Mouse (Mus musculus): ENCODE results near the gene Krt90. TPM values are rescaled to one million over a fixed set of nuclear protein-coding genes. Genes with fewer than 3 reads are reported as not detected.
"Not testable (repeated sequence)": the region's sequence is repeated elsewhere in the genome, so short reads cannot be mapped to it uniquely, and the experiment has no call there.

Krt90 gene
- polyA plus RNA-seq, 1 experiment: not detected

DNA sequence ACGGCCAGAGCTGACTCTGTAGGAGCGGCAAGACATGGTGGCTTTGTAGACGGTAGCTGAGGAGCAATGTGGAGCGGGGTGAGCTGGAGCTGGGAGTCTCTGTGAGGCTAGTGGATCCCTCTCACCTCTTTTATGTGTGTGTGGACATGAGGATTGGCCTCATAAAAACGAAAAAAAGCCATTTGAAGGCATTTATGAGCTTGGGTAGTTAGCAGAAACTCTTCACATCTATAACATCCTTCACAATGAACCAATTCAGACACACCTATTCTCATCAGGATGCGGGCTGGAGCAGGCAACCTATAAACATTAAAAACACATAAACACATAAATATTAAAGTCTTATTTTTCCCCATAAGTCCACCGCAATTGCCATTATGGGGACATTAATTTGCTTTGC lies 30.0 kb downstream of the Krt90 start, which contains the start of gene Krt84:
Gene Krt84, minus strand, starts transcription at position 101 of the 400 bp plus-strand sequence.
- Histone ChIP-seq H3K27me3 (ENCODE audit: control insufficient read depth) (no peaks in the 10 kb centered on the region), H3K9me3 (ENCODE audit: control insufficient read depth, low read length) (no peaks in the 10 kb centered on the region), H3K4me1 (ENCODE audit: control insufficient read depth) (no peaks in the 10 kb centered on the region), H3K4me3 (replicated peaks) (no peak within 1 kb of the TSS), H3K36me3 (ENCODE audit: control insufficient read depth) (no peaks in the 10 kb centered on the region)
- no peak for TF ChIP-seq TAL1 (IDR thresholded peaks at IDR 0.05; ENCODE audit: low read length)
- no peak for TF ChIP-seq GATA1 (IDR thresholded peaks at IDR 0.05; ENCODE audit: low read length)

DNA sequence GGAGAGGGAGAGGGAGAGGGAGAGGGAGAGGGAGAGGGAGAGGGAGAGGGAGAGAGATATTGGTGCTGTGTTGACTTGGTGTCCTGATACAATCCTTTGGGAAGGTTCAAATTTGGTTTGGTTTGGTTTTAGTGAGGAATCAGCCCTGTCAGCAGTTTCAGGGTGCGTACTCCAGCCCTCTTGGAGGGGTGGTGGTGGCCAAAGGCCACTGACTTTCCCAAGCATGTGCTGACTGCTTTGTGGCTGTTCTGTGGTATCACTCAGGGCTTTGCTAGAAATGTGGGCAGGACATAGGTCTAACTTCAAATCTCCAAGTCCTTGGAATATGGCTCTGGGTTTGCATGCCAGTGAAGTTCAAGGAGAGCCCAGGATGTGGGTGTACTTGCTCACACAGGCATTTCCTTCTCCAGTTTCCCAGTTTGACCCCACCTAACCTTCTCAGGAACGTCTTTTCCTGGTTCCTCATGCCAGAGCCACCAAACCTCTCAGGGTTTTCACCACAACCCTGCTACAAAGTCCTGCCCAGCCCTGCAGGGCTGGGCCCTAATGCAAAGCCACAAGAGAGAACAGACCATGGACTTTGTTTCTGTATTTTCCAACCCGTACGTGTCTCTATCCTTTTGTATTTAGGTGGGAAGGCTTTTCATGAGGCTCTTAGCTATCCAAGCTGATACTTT lies 40.1 kb downstream of the Krt90 start:
- H3K36me3 ChIP-seq (ENCODE audit: control insufficient read depth): no peaks in the 10 kb centered on the region
- TF ChIP-seq GATA1 (IDR thresholded peaks at IDR 0.05; ENCODE audit: low read length): no peak
- no peak for TF ChIP-seq TAL1 (IDR thresholded peaks at IDR 0.05; ENCODE audit: low read length)
- no peaks in the 10 kb centered on the region for H3K9me3 ChIP-seq (ENCODE audit: control insufficient read depth, low read length)
- no peak overlapping the region for H3K4me3 ChIP-seq (replicated peaks)
- no peaks in the 10 kb centered on the region for H3K27me3 ChIP-seq (ENCODE audit: control insufficient read depth)
- no peaks in the 10 kb centered on the region for H3K4me1 ChIP-seq (ENCODE audit: control insufficient read depth)

DNA sequence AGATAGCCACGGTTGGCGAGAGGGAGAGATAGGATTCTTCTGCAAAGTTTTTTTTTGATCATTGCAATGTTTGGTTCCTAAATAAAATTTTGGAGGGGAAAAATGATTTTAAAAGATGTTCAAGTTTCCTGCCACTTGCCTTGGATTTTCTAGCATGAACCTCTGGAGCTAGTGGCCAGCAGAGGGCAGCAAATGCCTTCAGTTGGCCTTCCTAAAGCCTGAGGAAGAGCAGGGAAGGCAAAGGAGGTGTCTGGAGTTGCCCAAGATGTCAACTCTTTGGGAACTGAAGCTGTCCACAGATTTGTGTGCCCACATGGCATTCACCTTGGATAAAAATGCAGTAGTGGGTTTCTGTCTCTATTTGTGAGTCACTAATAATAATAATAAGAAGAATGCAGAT lies 43.0 kb downstream of the Krt90 start:
- Histone ChIP-seq H3K9me3 (ENCODE audit: control insufficient read depth, low read length) (no peaks in the 10 kb centered on the region), H3K36me3 (ENCODE audit: control insufficient read depth) (no peaks in the 10 kb centered on the region), H3K27me3 (ENCODE audit: control insufficient read depth) (no peaks in the 10 kb centered on the region), H3K4me1 (ENCODE audit: control insufficient read depth) (no peaks in the 10 kb centered on the region), H3K4me3 (replicated peaks) (no peak overlapping the region)
- TF ChIP-seq TAL1 (IDR thresholded peaks at IDR 0.05; ENCODE audit: low read length): no peak
- no peak for TF ChIP-seq GATA1 (IDR thresholded peaks at IDR 0.05; ENCODE audit: low read length)

GRCm38 (mm10) chr15:101517161-101517560 lies 45.6 kb downstream of the Krt90 start, which contains the start of gene Gm49425:
Gm49425 (minus strand) TSS chr15:101517261.
- H3K4me3 ChIP-seq (replicated peaks); H3K4me1 ChIP-seq (ENCODE audit: control insufficient read depth); H3K9me3 ChIP-seq (ENCODE audit: control insufficient read depth, low read length); H3K36me3 ChIP-seq (ENCODE audit: control insufficient read depth); H3K27me3 ChIP-seq (ENCODE audit: control insufficient read depth): not testable (repeated sequence)

- no peaks in the 10 kb centered on the region for H3K36me3 ChIP-seq (ENCODE audit: control insufficient read depth)
- no peak for TF ChIP-seq GATA1 (IDR thresholded peaks at IDR 0.05; ENCODE audit: low read length)
- TF ChIP-seq TAL1 (IDR thresholded peaks at IDR 0.05; ENCODE audit: low read length): no peak
- H3K27me3 ChIP-seq (ENCODE audit: control insufficient read depth): no peaks in the 10 kb centered on the region
- no peaks in the 10 kb centered on the region for H3K4me1 ChIP-seq (ENCODE audit: control insufficient read depth)
- no peaks in the 10 kb centered on the region for H3K9me3 ChIP-seq (ENCODE audit: control insufficient read depth, low read length)
- H3K4me3 ChIP-seq (replicated peaks): no peak overlapping the region
Observed at GRCm38 (mm10) chr15:101508247-101508646, 54.5 kb downstream of the Krt90 start.

DNA sequence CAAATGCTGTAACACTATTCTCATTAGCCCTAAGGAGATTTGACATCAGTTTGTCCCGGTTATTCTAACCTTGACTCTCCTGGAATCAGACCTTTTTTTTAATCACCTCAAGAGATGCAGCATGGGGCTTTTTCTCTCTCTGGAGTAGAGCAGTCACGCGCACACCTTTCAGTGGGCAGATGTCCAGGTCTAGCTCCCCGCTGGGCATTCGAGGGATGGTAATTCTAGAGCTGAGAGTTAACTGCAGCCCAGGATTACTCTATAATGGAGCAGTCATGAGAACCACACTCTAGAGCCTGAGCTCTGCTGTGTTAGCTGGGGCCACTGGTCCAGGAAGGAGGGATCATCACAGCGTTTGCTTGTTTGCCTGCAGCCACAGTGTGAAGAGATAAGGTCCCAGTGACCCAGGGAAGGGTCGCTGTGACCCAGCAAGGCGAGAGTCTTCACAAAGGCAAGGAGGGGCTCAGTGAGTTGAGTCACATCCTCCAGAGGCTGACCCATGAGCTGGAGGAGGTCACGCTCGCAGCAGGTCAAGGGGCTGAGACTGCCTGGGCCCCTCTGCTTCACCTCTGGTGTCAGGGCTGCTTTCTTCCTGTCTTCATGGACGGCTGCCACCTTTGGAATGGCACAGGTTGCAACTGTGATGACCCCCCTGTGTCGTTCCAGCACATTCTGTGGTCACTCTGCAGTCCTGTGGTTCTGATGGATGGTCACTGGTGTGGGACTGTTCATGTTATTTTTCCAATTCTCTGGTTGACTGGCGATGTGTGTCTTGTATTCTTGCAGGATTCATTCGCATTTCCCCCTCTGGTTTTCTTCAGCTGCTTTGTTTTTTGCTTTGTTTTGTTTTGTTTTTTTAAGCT lies 55.6 kb downstream of the Krt90 start:
- H3K27me3 ChIP-seq (ENCODE audit: control insufficient read depth): no peaks in the 10 kb centered on the region
- H3K4me1 ChIP-seq (ENCODE audit: control insufficient read depth): no peaks in the 10 kb centered on the region
- H3K4me3 ChIP-seq (replicated peaks): no peak overlapping the region
- no peaks in the 10 kb centered on the region for H3K9me3 ChIP-seq (ENCODE audit: control insufficient read depth, low read length)
- TF ChIP-seq TAL1 (IDR thresholded peaks at IDR 0.05; ENCODE audit: low read length) (no peak), GATA1 (IDR thresholded peaks at IDR 0.05; ENCODE audit: low read length) (no peak)
- no peaks in the 10 kb centered on the region for H3K36me3 ChIP-seq (ENCODE audit: control insufficient read depth)

Other genes starting within 250 kb of the Krt90 start
- not detected in 2 replicates for gene Krt80, start 192.8 kb downstream of the Krt90 start, polyA plus RNA-seq (2012)
- not detected in 2 replicates for gene Krt7, start 151.9 kb downstream of the Krt90 start, polyA plus RNA-seq (2012)
- gene Krt87, start 124.1 kb downstream of the Krt90 start, polyA plus RNA-seq (2012): not detected in 2 replicates
- not detected in 2 replicates for gene Krt88, start 115.2 kb downstream of the Krt90 start, polyA plus RNA-seq (2012)
- not detected in 2 replicates for gene Krt81, start 99.2 kb downstream of the Krt90 start, polyA plus RNA-seq (2012)
- gene Krt86, start 89.5 kb downstream of the Krt90 start, polyA plus RNA-seq (2012): not detected in 2 replicates
- gene Krt83, start 71.4 kb downstream of the Krt90 start, polyA plus RNA-seq (2012): not detected in 2 replicates
- not detected in 2 replicates for gene Gm49425, start 45.7 kb downstream of the Krt90 start, polyA plus RNA-seq (2012)
- gene Krt84, start 30.1 kb downstream of the Krt90 start, polyA plus RNA-seq (2012): not detected in 2 replicates
- gene Krt82, start 12.3 kb downstream of the Krt90 start, polyA plus RNA-seq (2012): not detected in 2 replicates
- not detected in 2 replicates for gene Krt75, start 11.0 kb upstream of the Krt90 start, polyA plus RNA-seq (2012)
- gene Gm5414, start 65.2 kb upstream of the Krt90 start, polyA plus RNA-seq (2012): not detected in 2 replicates
- not detected in 2 replicates for gene Gm5478, start 84.4 kb upstream of the Krt90 start, polyA plus RNA-seq (2012)
- gene Krt6b, start 117.3 kb upstream of the Krt90 start, polyA plus RNA-seq (2012): not detected in 2 replicates
- gene Krt6a, start 131.4 kb upstream of the Krt90 start, polyA plus RNA-seq (2012): not detected in 2 replicates
- gene Krt5, start 149.9 kb upstream of the Krt90 start, polyA plus RNA-seq (2012): not detected in 2 replicates
- not detected in 2 replicates for gene Krt71, start 180.2 kb upstream of the Krt90 start, polyA plus RNA-seq (2012)
- gene Krt72, start 223.5 kb upstream of the Krt90 start, polyA plus RNA-seq (2012): not detected in 2 replicates
- gene Krt73, start 239.4 kb upstream of the Krt90 start, polyA plus RNA-seq (2012): not detected in 2 replicates

Measured in erythroblast, embryonic 14.5 days (primary cell).